Mouse (Mus musculus) brain, embryonic 14.5 days (tissue): Measurements from ENCODE around the gene Sco2. TPM values are rescaled to one million over a fixed set of nuclear protein-coding genes. Genes with fewer than 3 reads are reported as not detected.

Source experiments
- DNase-seq: peaks from one replicate; pipeline ENCODE4 v3.0.0-alpha.2; 2011; ENCODE audit warnings: low read depth
- CTCF ChIP-seq: fragments of 200-500 bp; IDR thresholded peaks from 2 replicates; pipeline ENCODE4 v1.5.1; 2012; ENCODE audit warnings: inconsistent platforms, mild to moderate bottlenecking, moderate library complexity, borderline replicate concordance; ENCODE audit not compliant: insufficient read depth, insufficient read length; ENCODE audit errors: extremely low read depth
- POLR2A ChIP-seq: fragments of 200-500 bp; IDR thresholded peaks from 2 replicates; pipeline ENCODE4 v1.6.1; 2012; ENCODE audit warnings: mild to moderate bottlenecking, inconsistent platforms, borderline replicate concordance; ENCODE audit not compliant: poor library complexity, insufficient read depth, insufficient read length, severe bottlenecking; ENCODE audit errors: extremely low read depth
- polyA plus RNA-seq: library from polyadenylated mRNA; depleted of rRNA; stranded (reverse); fragments of >200 nt; gene quantifications from 2 replicates; pipeline ENCODE4 v1.2.3, GENCODE M21; 2012; rRNA removed

Gene Sco2
- polyA plus RNA-seq, 1 experiment, result 30.7 TPM

DNA sequence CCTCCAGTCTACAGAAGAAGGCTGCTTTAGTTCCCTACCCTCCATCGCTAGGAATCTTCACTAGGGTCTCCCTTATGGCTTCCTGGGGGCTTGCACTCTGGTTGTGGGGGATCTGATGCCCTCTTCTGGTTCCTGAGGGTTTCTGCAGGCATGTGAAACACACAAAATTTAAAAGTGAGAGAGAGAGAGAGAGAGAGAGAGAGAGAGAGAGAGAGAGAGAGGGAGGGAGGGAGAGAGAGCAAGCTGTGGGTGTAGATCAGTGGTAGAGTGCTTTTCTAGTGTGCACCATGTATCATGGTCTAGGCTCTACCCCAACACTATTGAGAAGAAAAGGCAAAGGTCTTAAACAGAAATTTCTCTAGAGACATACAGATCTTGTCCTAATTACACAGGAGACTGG is 32.0 kb downstream of the Sco2 start:
- TF ChIP-seq POLR2A (no peak), CTCF (peak; percentile 5; the same call in 1 of the 2 replicates)
- no peak for DNase-seq

DNA sequence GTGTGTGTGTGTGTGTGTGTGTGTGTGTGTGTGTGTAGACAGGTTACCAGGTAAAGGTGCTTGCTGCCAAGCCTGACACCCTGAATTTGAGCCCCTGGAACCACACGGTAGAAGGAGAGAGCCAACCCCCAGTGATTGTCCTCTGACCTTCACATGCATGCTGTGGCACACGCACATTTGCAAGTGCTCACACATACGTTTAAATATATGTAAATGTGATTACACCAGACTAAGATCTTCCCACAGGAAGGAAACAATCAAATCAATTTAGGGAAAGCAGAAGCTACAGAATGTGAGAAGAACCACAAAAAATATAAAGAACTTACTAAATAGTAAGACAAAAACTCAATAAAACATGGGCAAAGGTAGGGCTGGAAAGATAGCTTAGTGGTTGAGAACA is 33.5 kb downstream of the Sco2 start:
- no peak for TF ChIP-seq CTCF
- TF ChIP-seq POLR2A, result no peak
- DNase-seq, result no peak

DNA sequence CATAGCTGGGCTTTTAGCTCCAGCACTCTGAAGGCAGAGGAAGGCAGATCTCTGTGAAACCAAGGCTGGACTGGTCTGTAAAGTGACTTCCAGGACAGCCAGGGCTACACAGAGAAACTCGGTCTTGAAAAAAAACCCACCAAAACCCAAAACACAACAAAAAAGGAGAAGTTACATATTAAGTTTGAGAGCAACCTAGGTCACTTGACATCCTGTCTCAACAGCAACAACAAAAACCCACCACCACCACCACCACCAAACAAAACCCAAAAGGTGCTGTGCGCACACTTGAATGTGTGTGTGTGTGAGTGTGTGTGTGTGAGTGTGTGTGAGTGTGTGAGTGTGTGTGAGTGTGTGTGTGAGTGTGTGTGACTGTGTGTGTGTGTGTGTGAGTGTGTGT is 34.0 kb downstream of the Sco2 start:
- TF ChIP-seq CTCF, result no peak
- no peak for TF ChIP-seq POLR2A
- DNase-seq, result no peak

DNA sequence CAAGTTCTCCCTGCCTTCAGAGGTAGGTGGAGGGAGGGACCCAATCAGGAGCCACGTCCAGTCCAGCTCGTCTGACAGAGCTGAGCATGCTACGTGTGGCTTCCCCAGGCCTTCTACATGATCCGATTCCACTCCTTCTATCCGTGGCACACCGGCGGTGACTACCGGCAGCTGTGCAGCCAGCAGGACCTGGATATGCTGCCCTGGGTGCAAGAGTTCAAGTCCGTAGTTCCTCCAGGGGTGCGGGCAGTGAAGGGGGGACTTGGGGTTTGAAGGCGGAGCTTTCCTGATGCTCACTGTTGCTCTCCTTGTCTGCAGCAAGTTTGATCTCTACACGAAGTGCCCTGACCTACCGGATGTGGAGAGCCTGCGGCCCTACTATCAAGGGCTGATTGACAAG is 37.2 kb downstream of the Sco2 start:
- no peak for DNase-seq
- no peak for TF ChIP-seq CTCF

DNA sequence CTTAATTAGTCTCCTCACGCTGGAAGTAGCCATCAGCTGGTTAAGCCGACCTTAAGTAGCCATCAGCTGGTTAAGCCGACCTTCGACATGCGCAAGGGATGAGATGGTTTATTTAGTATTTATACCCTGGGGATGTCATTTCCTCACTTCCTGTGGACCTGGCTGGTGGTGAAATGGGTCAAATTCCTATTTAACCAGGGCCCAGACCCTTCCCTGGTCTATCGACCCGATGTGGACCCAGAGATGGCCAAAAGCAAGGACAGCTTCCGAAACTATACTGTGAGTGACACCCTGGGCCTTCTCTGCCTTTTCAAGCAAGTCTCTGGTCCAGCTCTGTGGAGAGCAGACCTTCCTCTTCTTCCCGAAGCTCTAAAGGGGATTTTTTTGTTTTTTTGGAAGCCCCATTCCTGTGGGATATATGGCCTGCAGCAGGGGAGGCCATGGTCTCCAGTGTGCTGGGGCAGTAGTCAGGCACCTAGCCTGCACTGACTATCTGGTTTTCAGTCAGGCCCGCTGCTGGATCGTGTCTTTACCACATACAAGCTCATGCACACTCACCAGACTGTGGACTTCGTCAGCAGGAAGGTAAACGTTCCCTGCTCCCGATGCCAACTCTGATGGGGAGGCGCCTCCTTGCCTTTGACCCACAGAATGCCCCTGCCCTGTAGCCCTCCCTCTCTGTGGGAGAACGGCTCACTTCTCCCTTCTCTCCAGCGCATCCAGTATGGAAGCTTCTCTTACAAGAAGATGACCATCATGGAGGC is 38.7 kb downstream of the Sco2 start:
- TF ChIP-seq POLR2A (no peak), CTCF (no peak)
- DNase-seq, result no peak

DNA sequence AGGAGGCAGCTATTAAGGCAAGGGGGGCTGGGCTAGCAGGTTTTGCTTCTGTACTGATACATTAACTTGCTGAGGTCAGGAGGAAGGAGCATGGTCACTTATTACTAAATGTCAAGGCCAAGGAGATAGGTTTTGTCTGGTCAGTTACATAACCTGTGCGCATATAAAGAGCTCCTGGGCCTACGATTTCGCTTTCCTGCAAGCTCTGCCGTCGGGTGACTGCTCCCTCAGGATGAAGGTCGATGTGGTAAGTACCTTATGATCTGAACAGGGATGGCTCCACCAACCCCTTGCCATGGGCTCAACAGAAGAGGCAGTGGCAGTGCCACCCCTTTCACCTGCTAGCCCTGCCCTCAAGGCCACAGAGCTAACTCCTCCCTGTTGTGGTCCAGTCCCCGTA is 39.4 kb downstream of the Sco2 start, which contains the start of gene Miox:
Miox (plus strand) TSS at position 128 of the 400 bp plus-strand sequence.
- TF ChIP-seq CTCF (no peak), POLR2A (no peak)
- DNase-seq, result no peak

DNA sequence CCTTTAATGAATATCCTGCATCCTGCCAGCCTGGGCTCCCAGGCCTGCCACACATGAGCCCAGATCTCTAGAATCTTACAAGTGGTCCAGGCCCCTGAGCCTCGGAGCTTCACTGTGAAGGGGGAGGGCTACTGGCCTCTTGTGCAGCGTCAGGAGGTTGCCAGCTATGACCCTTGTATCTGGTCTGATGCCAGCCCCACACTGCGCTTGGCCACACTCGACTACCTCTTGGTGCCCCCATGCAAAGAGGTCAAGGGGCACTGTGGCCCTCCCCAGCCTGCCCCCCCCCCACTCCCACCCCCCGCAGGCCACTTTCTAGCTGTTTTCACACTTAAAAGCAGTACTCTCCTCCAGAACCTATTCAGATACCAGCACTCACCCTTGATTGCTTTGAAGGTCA is 47.2 kb downstream of the Sco2 start:
- no peak for TF ChIP-seq POLR2A
- no peak for DNase-seq

DNA sequence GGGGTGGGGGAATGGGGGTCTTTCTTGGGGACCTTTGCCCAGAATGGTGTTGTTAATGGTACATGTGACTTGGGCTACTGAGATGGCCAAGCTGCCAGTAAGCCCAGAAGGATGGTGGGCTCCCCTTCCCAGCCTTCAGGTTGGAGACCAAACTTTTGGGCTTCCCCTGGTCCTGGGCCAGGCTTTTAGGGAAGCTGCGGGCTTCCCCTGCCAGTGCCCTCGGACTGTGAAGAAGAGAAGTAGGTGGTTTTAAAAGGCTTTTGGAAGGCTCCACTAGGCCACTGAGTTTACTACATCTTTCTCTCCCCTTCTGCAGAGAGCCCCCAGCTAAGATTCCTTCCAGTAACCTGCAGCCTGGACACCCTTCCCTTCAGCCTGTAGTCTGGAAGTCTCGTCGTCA is 50.0 kb downstream of the Sco2 start:
- DNase-seq, result no peak
- no peak for TF ChIP-seq CTCF
- TF ChIP-seq POLR2A, result no peak

DNA sequence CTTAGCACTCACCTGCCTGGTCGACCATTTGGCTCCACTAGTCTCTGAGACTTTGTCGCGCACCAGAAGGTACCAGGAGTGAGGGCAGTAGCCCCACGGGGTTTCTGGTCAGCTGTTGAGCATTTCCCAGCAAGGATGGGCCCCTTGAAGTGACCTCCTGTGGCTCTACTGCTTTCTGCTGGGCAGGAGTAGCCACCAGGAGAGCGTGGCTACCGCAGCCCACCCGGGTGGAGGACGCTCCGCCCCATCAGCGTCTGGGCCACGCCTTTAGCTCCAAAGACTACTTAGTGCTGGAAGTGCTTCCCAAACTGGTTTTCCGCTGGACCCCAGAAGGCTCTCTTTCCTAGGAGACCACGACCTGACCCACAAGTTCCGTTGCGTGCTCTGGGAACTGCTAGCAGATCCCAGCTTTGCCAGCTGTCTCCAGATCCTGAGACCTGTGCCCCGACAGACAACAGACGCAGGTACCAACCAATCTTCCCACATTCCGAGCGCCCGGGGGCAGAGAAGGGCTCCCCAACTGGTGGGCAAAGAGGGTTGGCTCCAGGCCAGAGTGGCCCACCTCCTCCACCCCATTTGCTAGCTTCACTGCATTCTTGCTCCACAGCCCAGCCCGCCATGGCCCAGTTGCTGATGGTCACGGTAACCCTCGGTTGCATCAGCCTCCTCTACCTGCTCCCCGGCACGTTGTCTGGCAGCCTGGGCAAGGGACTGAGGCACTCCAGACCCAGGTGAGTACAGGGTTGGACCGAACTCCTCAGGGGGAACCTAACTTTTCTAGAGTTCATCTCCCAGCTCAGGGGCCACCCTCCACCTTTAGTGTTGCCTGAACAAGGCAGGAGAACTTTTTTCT is 50.8 kb downstream of the Sco2 start, which contains the start of gene Adm2:
Adm2 (plus strand) TSS at position 51 of the 853 bp plus-strand sequence.
- no peak for DNase-seq
- TF ChIP-seq CTCF, result no peak
- TF ChIP-seq POLR2A, result no peak

Other genes with a start within 250 kb of the Sco2 start
- 33.1 and 58.3 TPM in 2 replicates for gene Hdac10, start 245.1 kb downstream of the Sco2 start, polyA plus RNA-seq
- 12.8 and 15.5 TPM in 2 replicates for gene Mapk12, start 233.1 kb downstream of the Sco2 start, polyA plus RNA-seq
- 61.9 and 75.4 TPM in 2 replicates for gene Mapk11, start 224.2 kb downstream of the Sco2 start, polyA plus RNA-seq
- gene Plxnb2, start 193.1 kb downstream of the Sco2 start, polyA plus RNA-seq, result 194 and 213 TPM in 2 replicates
- gene Dennd6b, start 177.3 kb downstream of the Sco2 start, polyA plus RNA-seq, result 134 and 196 TPM in 2 replicates
- gene Ppp6r2, start 162.3 kb downstream of the Sco2 start, polyA plus RNA-seq, result 129 and 168 TPM in 2 replicates
- gene Sbf1, start 58.5 kb downstream of the Sco2 start, polyA plus RNA-seq, result 186 and 229 TPM in 2 replicates
- 0.11 TPM in 1 of 2 replicates, not detected in the other for gene Adm2, start 51.1 kb downstream of the Sco2 start, polyA plus RNA-seq
- not detected in 2 replicates for gene Miox, start 39.4 kb downstream of the Sco2 start, polyA plus RNA-seq
- gene Lmf2, start 18.2 kb downstream of the Sco2 start, polyA plus RNA-seq, result 26.5 and 32.5 TPM in 2 replicates
- 126 and 172 TPM in 2 replicates for gene Ncaph2, start 18.1 kb downstream of the Sco2 start, polyA plus RNA-seq
- 3.8 and 4.6 TPM in 2 replicates for gene Tymp, start 3.2 kb upstream of the Sco2 start, polyA plus RNA-seq
- 2.4 and 3.2 TPM in 2 replicates for gene Odf3b, start 5.4 kb upstream of the Sco2 start, polyA plus RNA-seq
- gene Klhdc7b, start 11.1 kb upstream of the Sco2 start, polyA plus RNA-seq, result 0.01 TPM in 1 of 2 replicates, not detected in the other
- not detected in 2 replicates for gene Syce3, start 36.7 kb upstream of the Sco2 start, polyA plus RNA-seq
- 7.0 and 8.6 TPM in 2 replicates for gene Cpt1b, start 52.0 kb upstream of the Sco2 start, polyA plus RNA-seq
- 2.5 and 3.1 TPM in 2 replicates for gene C730034F03Rik, start 55.7 kb upstream of the Sco2 start, polyA plus RNA-seq
- gene Gm44502, start 55.9 kb upstream of the Sco2 start, polyA plus RNA-seq, result 0.34 and 1.3 TPM in 2 replicates
- 79.4 and 82.4 TPM in 2 replicates for gene Chkb, start 56.1 kb upstream of the Sco2 start, polyA plus RNA-seq
- gene Mapk8ip2, start 80.1 kb upstream of the Sco2 start, polyA plus RNA-seq, result 87.2 and 99.5 TPM in 2 replicates
- gene Arsa, start 103.6 kb upstream of the Sco2 start, polyA plus RNA-seq, result 25.3 and 28.6 TPM in 2 replicates
- 31.2 and 41.5 TPM in 2 replicates for gene Shank3, start 125.8 kb upstream of the Sco2 start, polyA plus RNA-seq
- 9.4 and 9.7 TPM in 2 replicates for gene Acr, start 194.5 kb upstream of the Sco2 start, polyA plus RNA-seq
- gene Rabl2, start 218.1 kb upstream of the Sco2 start, polyA plus RNA-seq, result 90.4 and 103 TPM in 2 replicates